ENCODE assay signal across 21 mouse cellular contexts in genomic region chr5:148059339-148059738, GRCm38 (mm10).
DNase-seq lines count a peak whose midpoint lies in the region; ATAC-seq and TF ChIP-seq lines count a peak whose summit lies in the region.
"Had no signal": no experiment of that assay in that cellular context is flagged by ENCODE, and none has a peak within 500 bp of the region (broad histone marks: within the 10 kb centered on the region; RNA-seq: fewer than 3 reads in every experiment).

No protein-coding gene starts in this region.

- TF ChIP-seq CTCF in cerebellum, adult 2 months (IDR thresholded peaks at IDR 0.05; ENCODE audit: borderline replicate concordance, insufficient read depth, low read depth, low read length) = peak; percentile 22; the same call in 1 of the 2 replicates
- TF ChIP-seq CTCF in heart, adult 2 months (IDR thresholded peaks at IDR 0.05) = 0 out of 2 replicates have a peak, but pooled peaks have one; percentile 12
- peak; percentile 38 for TF ChIP-seq CTCF in midbrain, postnatal 0 days (IDR thresholded peaks at IDR 0.05)

- intact Hi-C loops in heart, adult 2 months (cut with DNase I) = no loop called here
- intact Hi-C loops in heart, postnatal 14 days (cut with DNase I) = no loop called here

- no peaks in the 10 kb centered on the region for H3K79me2 ChIP-seq in heart, adult 2 months (replicated peaks; ENCODE audit: control insufficient read depth, insufficient read depth, low read length)

- no peaks in the 10 kb centered on the region for H3K9me3 ChIP-seq in midbrain, postnatal 0 days (ENCODE audit: low read length)
- no peaks in the 10 kb centered on the region for H3K9me3 ChIP-seq in midbrain, embryonic 11.5 days (ENCODE audit: control insufficient read depth, low read length)
- H3K9me3 ChIP-seq: embryonic facial prominence, embryonic 15.5 days; forebrain, embryonic 15.5 days; heart, embryonic 10.5 days; hindbrain, embryonic 15.5 days had no signal

- no peak for TF ChIP-seq EP300 in heart, adult 2 months (IDR thresholded peaks at IDR 0.05; ENCODE audit: insufficient read depth, low read depth, low read length)

- H3K4me1 ChIP-seq in cerebellum, adult 2 months (ENCODE audit: control insufficient read depth, insufficient read depth, low read length) = peaks cover 31% of the 10 kb centered on the region
- H3K4me1 ChIP-seq in heart, adult 2 months (ENCODE audit: control insufficient read depth, insufficient read depth, low read length) = no peaks in the 10 kb centered on the region
- H3K4me1 ChIP-seq in midbrain, postnatal 0 days (ENCODE audit: insufficient read depth, low read length) = no peaks in the 10 kb centered on the region
- no peaks in the 10 kb centered on the region for H3K4me1 ChIP-seq in midbrain, embryonic 11.5 days (ENCODE audit: control insufficient read depth, insufficient read depth, low read length)
- H3K4me1 ChIP-seq: embryonic facial prominence, embryonic 15.5 days; forebrain, embryonic 15.5 days; heart, embryonic 10.5 days; hindbrain, embryonic 10.5 days; hindbrain, embryonic 15.5 days had no signal

- DNase-seq in cerebellum, adult 2 months = no peak
- no peak for DNase-seq in cerebellum, adult 9-10 months
- no peak for DNase-seq in heart, adult 2 months
- DNase-seq in heart, postnatal 14 days = no peak
- DNase-seq in midbrain, postnatal 0 days (ENCODE audit: low spot score) = no peak
- DNase-seq in midbrain, embryonic 11.5 days (ENCODE audit: low spot score, missing footprints) = no peak
- DNase-seq: adrenal gland, adult 2 months; adrenal gland, postnatal 25 days; cerebellum, adult 18-20 months; embryo, embryonic 11 days; gastrocnemius, postnatal 14 days; heart, postnatal 10 days had no signal

- TF ChIP-seq POLR2A in cerebellum, adult 2 months (IDR thresholded peaks at IDR 0.05; ENCODE audit: borderline replicate concordance, insufficient read depth, low read length) = no peak
- TF ChIP-seq POLR2A in heart, adult 2 months (IDR thresholded peaks at IDR 0.05; ENCODE audit: insufficient read depth, low read depth, low read length) = no peak

- H3K27ac ChIP-seq in cerebellum, adult 2 months (ENCODE audit: insufficient read depth, low read length) = no peak overlapping the region
- H3K27ac ChIP-seq in heart, adult 2 months = no peak overlapping the region
- no peak overlapping the region for H3K27ac ChIP-seq in midbrain, postnatal 0 days (ENCODE audit: low read depth, low read length)
- H3K27ac ChIP-seq in midbrain, embryonic 11.5 days (ENCODE audit: low read depth, low read length) = no peak overlapping the region
- H3K27ac ChIP-seq: embryonic facial prominence, embryonic 15.5 days; forebrain, embryonic 15.5 days; heart, embryonic 10.5 days; hindbrain, embryonic 10.5 days; hindbrain, embryonic 15.5 days had no signal

- ATAC-seq in midbrain, postnatal 0 days (ENCODE audit: low FRiP score) = no peak
- ATAC-seq in midbrain, embryonic 11.5 days (ENCODE audit: low FRiP score) = no peak
- no peak for ATAC-seq in megakaryocyte-erythroid progenitor cell, adult 5-6 weeks (replicated peaks; ENCODE audit: low FRiP score, low TSS enrichment, poor library complexity, severe bottlenecking)
- ATAC-seq: forebrain, embryonic 15.5 days; inflammation-experienced regulatory T-cells, adult 6 months; Patski had no signal

- H3K27me3 ChIP-seq in cerebellum, adult 2 months (ENCODE audit: control insufficient read depth, insufficient read depth, low read length) = no peaks in the 10 kb centered on the region
- H3K27me3 ChIP-seq in heart, adult 2 months (ENCODE audit: control insufficient read depth, insufficient read depth, low read length) = no peaks in the 10 kb centered on the region
- H3K27me3 ChIP-seq in midbrain, postnatal 0 days (ENCODE audit: insufficient read depth, low read length) = no peaks in the 10 kb centered on the region
- no peaks in the 10 kb centered on the region for H3K27me3 ChIP-seq in midbrain, embryonic 11.5 days (ENCODE audit: control insufficient read depth, insufficient read depth, low read length)
- H3K27me3 ChIP-seq: embryonic facial prominence, embryonic 15.5 days; forebrain, embryonic 15.5 days; hindbrain, embryonic 15.5 days had no signal

- H3K4me3 ChIP-seq in cerebellum, adult 2 months (replicated peaks; ENCODE audit: insufficient read depth, low read depth, low read length) = no peak overlapping the region
- H3K4me3 ChIP-seq in heart, adult 2 months = no peak overlapping the region
- H3K4me3 ChIP-seq in midbrain, postnatal 0 days (ENCODE audit: low read depth, low read length) = no peak overlapping the region
- H3K4me3 ChIP-seq in midbrain, embryonic 11.5 days (ENCODE audit: low read depth, low read length) = no peak overlapping the region
- H3K4me3 ChIP-seq: embryonic facial prominence, embryonic 15.5 days; erythroblast, embryonic 14.5 days; forebrain, embryonic 15.5 days; heart, embryonic 10.5 days; hindbrain, embryonic 10.5 days; hindbrain, embryonic 15.5 days had no signal

- no peaks in the 10 kb centered on the region for H3K36me3 ChIP-seq in heart, adult 2 months (ENCODE audit: control insufficient read depth, insufficient read depth, low read length)
- H3K36me3 ChIP-seq in midbrain, postnatal 0 days (ENCODE audit: insufficient read depth, low read length) = no peaks in the 10 kb centered on the region
- H3K36me3 ChIP-seq in midbrain, embryonic 11.5 days (ENCODE audit: control insufficient read depth, insufficient read depth, low read length) = no peaks in the 10 kb centered on the region
- H3K36me3 ChIP-seq: embryonic facial prominence, embryonic 15.5 days; forebrain, embryonic 15.5 days; heart, embryonic 10.5 days; hindbrain, embryonic 10.5 days; hindbrain, embryonic 15.5 days had no signal

- H3K9ac ChIP-seq in heart, adult 2 months (ENCODE audit: low read depth, low read length) = no peak overlapping the region
- no peak overlapping the region for H3K9ac ChIP-seq in midbrain, postnatal 0 days (replicated peaks; ENCODE audit: low read length, poor library complexity, severe bottlenecking)
- H3K9ac ChIP-seq in midbrain, embryonic 11.5 days (ENCODE audit: low read length) = no peak overlapping the region
- H3K9ac ChIP-seq: embryonic facial prominence, embryonic 15.5 days; forebrain, embryonic 15.5 days; hindbrain, embryonic 15.5 days had no signal

- no peak overlapping the region for H3K4me2 ChIP-seq in midbrain, postnatal 0 days (ENCODE audit: low read depth, low read length, poor library complexity, severe bottlenecking)
- no peak overlapping the region for H3K4me2 ChIP-seq in midbrain, embryonic 11.5 days
- H3K4me2 ChIP-seq: embryonic facial prominence, embryonic 15.5 days; forebrain, embryonic 15.5 days; hindbrain, embryonic 15.5 days had no signal

- 73% methylated on average over 3 of the region's 3 CpGs for WGBS in cerebellum, adult 2 months
- WGBS in heart, adult 2 months = 68% methylated on average over 3 of the region's 3 CpGs
- WGBS in midbrain, postnatal 0 days = 71% methylated on average over 3 of the region's 3 CpGs
- WGBS in midbrain, embryonic 11.5 days = 72% methylated on average over 3 of the region's 3 CpGs
